Mouse (Mus musculus) liver, adult 2 months (tissue): ENCODE measurements around the gene Slc16a10.

Experiments
- CTCF ChIP-seq: fragments of 200-500 bp; IDR thresholded peaks from 2 replicates; pipeline ENCODE4 v1.5.1; 2011; ENCODE audit warnings: low read depth, low read length, control low read depth
- POLR2A ChIP-seq: fragments of 200-500 bp; IDR thresholded peaks from 2 replicates; pipeline ENCODE4 v1.6.1; 2011; ENCODE audit warnings: low read length, control low read depth; ENCODE audit not compliant: insufficient read depth; ENCODE audit errors: extremely low read depth

- TF ChIP-seq CTCF: no peak
- no peak for TF ChIP-seq POLR2A
These were observed 27.0 kb upstream of the Slc16a10 start for GRCm38 (mm10) chr10:40169088-40169487.
